Mouse (Mus musculus) midbrain, embryonic 11.5 days (tissue): Measurements from ENCODE around the gene Cntln. TPM values are rescaled to one million over a fixed set of nuclear protein-coding genes. Genes with fewer than 3 reads are reported as not detected.

Experiments
- ATAC-seq: fragments of 200-750 bp; cut with Nextera tagmentation; 2 replicates; pipeline ENCODE4 v1.8.0; 2017; ENCODE audit warnings: moderate TSS enrichment, moderate library complexity; ENCODE audit not compliant: low FRiP score
- DNase-seq: peaks from one replicate; pipeline ENCODE4 v3.0.0; 2015; ENCODE audit warnings: low spot score; ENCODE audit errors: missing footprints
- H3K27ac ChIP-seq: fragments of 300-500 bp; sonication (generic); 2 replicates; pipeline ENCODE4 v1.5.1; 2014; ENCODE audit warnings: low read depth, low read length
- H3K27me3 ChIP-seq: fragments of 300-500 bp; sonication (generic); 2 replicates; pipeline ENCODE4 v1.6.1; 2014; ENCODE audit warnings: mild to moderate bottlenecking, low read length, moderate library complexity, mixed read lengths; ENCODE audit not compliant: control insufficient read depth, insufficient read depth
- H3K36me3 ChIP-seq: fragments of 300-500 bp; sonication (generic); 2 replicates; pipeline ENCODE4 v1.6.1; 2014; ENCODE audit warnings: mild to moderate bottlenecking, low read length, moderate library complexity, mixed read lengths; ENCODE audit not compliant: control insufficient read depth, insufficient read depth
- H3K4me1 ChIP-seq: fragments of 300-500 bp; sonication (generic); 2 replicates; pipeline ENCODE4 v1.6.1; 2014; ENCODE audit warnings: low read length; ENCODE audit not compliant: control insufficient read depth, insufficient read depth
- H3K4me2 ChIP-seq: fragments of 300-500 bp; sonication (generic); 2 replicates; pipeline ENCODE4 v1.6.1; 2014; ENCODE audit warnings: mild to moderate bottlenecking, moderate library complexity
- H3K4me3 ChIP-seq: fragments of 300-500 bp; sonication (generic); 2 replicates; pipeline ENCODE4 v1.5.1; 2014; ENCODE audit warnings: low read depth, low read length
- H3K9ac ChIP-seq: fragments of 300-500 bp; sonication (generic); 2 replicates; pipeline ENCODE4 v1.6.1; 2014; ENCODE audit warnings: low read length
- H3K9me3 ChIP-seq: fragments of 300-500 bp; sonication (generic); 2 replicates; pipeline ENCODE4 v1.6.1; 2016; ENCODE audit warnings: low read length; ENCODE audit not compliant: control insufficient read depth
- WGBS: fragments of 180-500 bp; shearing (Covaris S2); extraction: QIAGEN DNeasy Blood & Tissue Kit; methylation state at CpG from one replicate; pipeline ENCODE4 v1.1.7; 2014; 5-methylcytosine and 5-hydroxymethylcytosine counted together
- polyA plus RNA-seq: library from polyadenylated mRNA; unstranded; fragments of >200 nt; fragmentation: Nextera tagmentation; extraction: Ambion mirVana; gene quantifications from 2 replicates; pipeline ENCODE4 v1.2.1, GENCODE M21; 2014

Gene Cntln
- polyA plus RNA-seq, 1 experiment from 2014 or later, result 11.1 TPM

DNA sequence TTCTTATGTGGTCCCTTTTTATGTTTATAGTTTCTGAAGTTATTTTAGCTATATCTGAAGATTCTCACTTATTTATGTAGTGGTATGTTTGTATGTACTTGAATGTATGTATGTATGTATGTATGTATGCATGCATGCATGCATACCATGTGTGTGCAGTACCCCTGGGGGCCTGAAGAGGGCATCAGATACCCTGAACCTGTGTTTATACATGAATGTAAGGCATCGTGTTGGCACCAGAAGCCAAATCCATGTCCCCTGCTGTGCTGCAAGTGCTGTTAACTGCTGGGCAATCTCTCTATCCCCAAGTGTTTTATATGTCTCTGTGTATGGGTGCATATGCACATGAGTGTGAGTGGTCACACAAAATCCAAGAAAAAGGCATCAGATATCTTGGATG is 34.3 kb downstream of the Cntln start:
- no peaks in the 10 kb centered on the region for H3K4me1 ChIP-seq
- ATAC-seq (no peak), DNase-seq (no peak)
- no peak overlapping the region for H3K4me2 ChIP-seq
- no peaks in the 10 kb centered on the region for H3K36me3 ChIP-seq
- no peaks in the 10 kb centered on the region for H3K27me3 ChIP-seq
- H3K4me3 ChIP-seq, result no peak overlapping the region
- H3K27ac ChIP-seq, result no peak overlapping the region
- H3K9me3 ChIP-seq, result no peaks in the 10 kb centered on the region
- 80% methylated on average over 1 of the region's 1 CpGs for WGBS
- H3K9ac ChIP-seq, result no peak overlapping the region

DNA sequence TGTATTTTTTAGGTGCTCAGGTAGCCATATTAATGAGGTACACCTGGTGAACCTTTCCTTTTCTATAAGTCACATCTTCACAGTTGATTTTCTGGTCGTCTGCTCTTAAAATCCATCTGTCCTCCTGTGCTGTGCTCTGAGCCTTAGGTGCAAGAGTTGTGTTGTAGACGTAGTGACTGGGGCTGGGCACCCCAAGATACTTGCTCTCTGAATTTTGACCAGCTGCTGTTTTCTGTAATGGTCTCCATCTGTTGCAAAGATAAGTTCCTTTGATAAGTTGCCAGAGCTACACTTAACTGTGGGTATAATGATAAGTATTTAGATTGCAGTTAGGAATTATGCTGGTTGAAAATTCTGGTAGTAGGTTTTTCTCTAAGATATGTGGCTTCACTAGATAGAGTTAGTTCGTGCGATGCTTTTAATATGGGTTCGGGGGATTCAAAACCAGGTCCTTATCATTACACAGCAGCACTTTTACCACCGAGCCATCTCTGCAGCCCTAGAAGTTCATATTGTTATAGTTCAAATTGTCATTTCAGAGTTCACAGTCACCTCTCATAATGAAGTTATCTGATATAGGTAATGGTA is 50.3 kb downstream of the Cntln start:
- ATAC-seq, result no peak
- 90% methylated on average over 6 of the region's 6 CpGs for WGBS
- H3K4me2 ChIP-seq, result no peak overlapping the region

DNA sequence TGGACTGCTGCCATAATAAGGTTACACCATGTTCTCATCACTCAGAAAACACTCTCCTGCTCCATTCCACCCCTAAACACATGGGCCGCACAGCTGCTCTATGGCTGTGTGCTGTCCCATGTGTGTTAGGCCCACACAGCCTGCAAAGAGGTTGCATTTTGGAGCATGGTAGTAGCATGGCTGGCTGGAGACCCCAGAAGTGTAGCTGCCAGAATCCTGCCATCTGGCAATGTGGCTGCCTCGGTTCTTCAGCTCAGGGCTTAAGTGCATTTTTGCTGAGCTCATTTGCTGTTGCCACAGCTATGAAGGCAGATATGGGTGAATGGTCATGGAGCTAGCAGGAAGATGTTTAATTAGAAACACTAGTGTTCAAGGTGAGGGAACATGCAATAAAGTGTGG is 58.0 kb downstream of the Cntln start:
- H3K9me3 ChIP-seq, result no peaks in the 10 kb centered on the region
- no peaks in the 10 kb centered on the region for H3K36me3 ChIP-seq
- DNase-seq (no peak), ATAC-seq (no peak)
- no peak overlapping the region for H3K9ac ChIP-seq
- H3K4me2 ChIP-seq, result no peak overlapping the region
- 57% methylated on average over 2 of the region's 2 CpGs for WGBS
- H3K27ac ChIP-seq, result no peak overlapping the region
- no peaks in the 10 kb centered on the region for H3K4me1 ChIP-seq
- H3K4me3 ChIP-seq, result no peak overlapping the region
- no peaks in the 10 kb centered on the region for H3K27me3 ChIP-seq

More for the DNA sequence above, 50.3 kb downstream of the Cntln start:
- no peaks in the 10 kb centered on the region for H3K4me1 ChIP-seq
- H3K27ac ChIP-seq, result no peak overlapping the region
- no peaks in the 10 kb centered on the region for H3K27me3 ChIP-seq
- H3K36me3 ChIP-seq, result no peaks in the 10 kb centered on the region
- no peaks in the 10 kb centered on the region for H3K9me3 ChIP-seq
- no peak for DNase-seq
- H3K4me3 ChIP-seq, result no peak overlapping the region
- no peak overlapping the region for H3K9ac ChIP-seq

DNA sequence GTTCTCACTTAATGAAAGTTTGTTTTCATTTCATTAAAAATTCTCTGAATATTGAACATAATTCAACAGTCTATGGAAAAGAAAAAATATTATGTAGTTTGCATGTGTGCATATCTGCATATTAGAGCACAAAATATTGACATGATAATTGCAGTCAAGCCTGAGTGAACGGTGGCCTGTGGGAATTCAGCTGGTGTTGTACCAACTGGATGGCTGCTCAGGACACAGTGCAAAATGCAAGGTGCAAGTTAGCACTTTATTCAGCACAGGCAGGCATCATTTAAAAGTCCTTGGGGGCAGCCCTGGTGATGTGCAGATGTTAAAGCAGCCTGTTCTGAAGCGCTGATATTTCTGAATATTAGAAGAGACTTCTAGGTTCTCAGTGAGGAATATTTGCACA is 58.5 kb downstream of the Cntln start:
- Histone ChIP-seq H3K9ac (no peak overlapping the region), H3K27me3 (no peaks in the 10 kb centered on the region), H3K4me3 (no peak overlapping the region), H3K4me1 (no peaks in the 10 kb centered on the region), H3K9me3 (no peaks in the 10 kb centered on the region), H3K36me3 (no peaks in the 10 kb centered on the region), H3K27ac (no peak overlapping the region), H3K4me2 (no peak overlapping the region)
- WGBS, result 80% methylated on average over 2 of the region's 2 CpGs
- ATAC-seq, result no peak
- no peak for DNase-seq

DNA sequence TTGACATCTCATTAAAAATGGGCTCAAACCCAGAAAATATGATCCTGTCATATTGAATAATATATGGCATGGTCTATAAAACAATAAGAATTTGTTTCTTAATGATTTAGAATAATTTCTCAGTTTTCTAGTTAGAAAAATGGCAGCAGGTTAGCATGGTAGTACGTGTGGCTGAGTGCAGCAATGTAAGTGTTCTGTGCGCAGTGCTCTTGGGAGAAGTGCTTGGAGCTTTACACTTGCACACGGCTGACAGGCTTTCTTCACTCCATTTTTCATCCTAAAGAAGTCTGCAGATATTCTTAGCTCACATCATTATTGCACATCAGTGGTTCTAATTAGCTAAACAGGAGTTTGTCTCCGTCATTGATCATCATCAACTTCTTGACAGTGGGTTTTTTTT is 60.0 kb downstream of the Cntln start:
- no peak overlapping the region for H3K4me3 ChIP-seq
- H3K4me2 ChIP-seq, result no peak overlapping the region
- H3K27me3 ChIP-seq, result no peaks in the 10 kb centered on the region
- no peaks in the 10 kb centered on the region for H3K9me3 ChIP-seq
- no peaks in the 10 kb centered on the region for H3K4me1 ChIP-seq
- WGBS, result 90% methylated on average over 4 of the region's 4 CpGs
- DNase-seq (no peak), ATAC-seq (no peak)
- H3K36me3 ChIP-seq, result no peaks in the 10 kb centered on the region
- H3K27ac ChIP-seq, result no peak overlapping the region
- H3K9ac ChIP-seq, result no peak overlapping the region

DNA sequence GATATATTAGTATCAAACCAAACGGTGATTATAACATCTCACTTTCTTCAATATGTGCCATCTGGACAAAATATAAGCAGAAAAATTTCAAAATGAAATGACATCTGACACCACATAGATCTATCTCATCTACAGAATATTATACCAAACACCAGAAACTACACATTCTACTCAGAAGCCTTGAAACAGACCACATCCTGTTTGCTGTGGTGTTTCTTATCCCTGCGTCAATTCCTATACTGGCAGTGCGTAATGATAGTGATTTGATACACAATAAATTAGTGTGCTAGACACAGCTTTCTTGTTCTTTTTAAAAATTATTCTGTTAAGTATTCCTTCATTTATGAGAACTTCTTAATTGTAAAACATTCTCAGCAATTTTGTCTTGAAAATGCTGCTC is 62.3 kb downstream of the Cntln start:
- H3K27ac ChIP-seq, result no peak overlapping the region
- no peaks in the 10 kb centered on the region for H3K9me3 ChIP-seq
- no peak for DNase-seq
- ATAC-seq, result no peak
- H3K4me1 ChIP-seq, result no peaks in the 10 kb centered on the region
- no peak overlapping the region for H3K9ac ChIP-seq
- H3K27me3 ChIP-seq, result no peaks in the 10 kb centered on the region
- no peak overlapping the region for H3K4me2 ChIP-seq
- no peaks in the 10 kb centered on the region for H3K36me3 ChIP-seq
- WGBS, result 94% methylated on average over 3 of the region's 3 CpGs
- H3K4me3 ChIP-seq, result no peak overlapping the region

DNA sequence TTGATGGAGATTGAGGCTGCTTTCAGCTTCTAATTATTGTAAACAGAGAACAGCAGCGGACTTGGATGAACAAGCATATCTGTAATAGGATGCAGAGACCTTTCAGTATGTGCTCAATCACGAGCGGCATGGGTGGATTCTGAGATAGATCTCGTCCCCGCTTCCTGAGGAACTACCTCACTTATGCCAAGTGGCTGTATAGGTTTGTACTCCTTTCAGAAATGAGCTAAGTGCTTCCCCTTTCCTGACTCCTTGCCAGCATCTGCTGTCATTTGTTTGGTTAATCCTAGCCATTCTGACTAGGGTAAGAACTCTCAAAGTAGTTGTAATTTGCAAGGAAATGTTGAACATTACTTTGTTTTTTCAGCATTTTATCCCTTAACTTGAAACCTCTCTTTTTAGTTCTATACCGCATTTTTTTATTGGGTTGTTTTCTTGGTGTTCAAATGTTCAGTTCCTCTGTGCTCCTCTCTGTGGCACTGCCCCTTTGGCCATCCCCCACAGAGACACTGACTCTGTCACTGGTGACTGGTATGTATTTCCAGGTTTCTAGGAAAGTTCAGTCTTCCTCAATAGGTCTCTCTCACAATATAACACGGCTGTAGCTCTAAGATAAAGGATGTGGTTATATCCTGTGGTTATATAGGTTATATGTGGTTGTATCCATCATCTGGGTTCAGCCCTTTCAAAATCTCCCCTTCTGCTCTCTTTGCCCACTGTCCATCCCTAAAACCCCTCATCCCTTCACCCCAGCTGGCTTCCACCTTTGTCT is 93.0 kb downstream of the Cntln start:
- no peak overlapping the region for H3K27ac ChIP-seq
- no peaks in the 10 kb centered on the region for H3K4me1 ChIP-seq
- no peaks in the 10 kb centered on the region for H3K27me3 ChIP-seq
- ATAC-seq (no peak), DNase-seq (no peak)
- no peaks in the 10 kb centered on the region for H3K36me3 ChIP-seq
- 83% methylated on average over 7 of the region's 7 CpGs for WGBS
- H3K9ac ChIP-seq, result no peak overlapping the region
- no peaks in the 10 kb centered on the region for H3K9me3 ChIP-seq
- H3K4me2 ChIP-seq, result no peak overlapping the region
- H3K4me3 ChIP-seq, result no peak overlapping the region

DNA sequence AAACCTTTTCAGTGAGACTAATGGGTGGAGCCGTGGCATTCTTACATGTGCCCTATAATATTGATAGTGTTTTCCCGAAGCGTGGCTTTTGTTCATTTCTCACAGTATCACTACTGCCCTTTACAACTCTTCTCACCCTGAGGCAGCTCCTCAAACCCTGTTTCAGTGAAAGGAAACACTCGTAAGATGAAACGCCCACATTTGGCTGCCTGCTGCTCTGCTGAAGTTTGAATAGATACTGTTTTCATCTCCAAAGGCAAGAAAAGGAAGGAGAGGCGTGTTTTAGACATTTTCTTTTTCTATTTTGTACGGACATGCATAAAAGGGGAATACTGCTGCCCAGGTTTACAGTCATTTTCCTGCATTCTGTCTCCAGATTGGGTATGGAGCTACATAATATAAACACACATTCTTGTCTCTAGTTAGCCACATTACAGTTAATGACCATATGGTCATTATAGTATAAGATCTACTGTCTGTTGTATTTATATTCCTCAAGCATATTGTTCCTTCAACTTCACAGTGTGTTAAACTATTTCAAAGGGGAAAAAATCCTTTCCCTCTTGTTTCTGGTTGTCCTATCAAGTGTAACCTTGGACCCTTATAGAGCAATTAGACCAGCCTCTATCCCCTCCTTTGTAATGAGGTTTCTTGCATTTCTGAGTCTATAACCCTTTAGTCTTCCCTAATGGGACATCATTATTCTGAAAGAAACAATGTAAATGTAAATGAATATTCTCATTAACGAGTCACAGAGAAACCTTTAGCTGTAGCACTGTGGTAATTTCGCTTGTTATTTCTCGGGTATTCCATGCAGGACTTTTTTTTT is 111.6 kb downstream of the Cntln start:
- no peak for DNase-seq

DNA sequence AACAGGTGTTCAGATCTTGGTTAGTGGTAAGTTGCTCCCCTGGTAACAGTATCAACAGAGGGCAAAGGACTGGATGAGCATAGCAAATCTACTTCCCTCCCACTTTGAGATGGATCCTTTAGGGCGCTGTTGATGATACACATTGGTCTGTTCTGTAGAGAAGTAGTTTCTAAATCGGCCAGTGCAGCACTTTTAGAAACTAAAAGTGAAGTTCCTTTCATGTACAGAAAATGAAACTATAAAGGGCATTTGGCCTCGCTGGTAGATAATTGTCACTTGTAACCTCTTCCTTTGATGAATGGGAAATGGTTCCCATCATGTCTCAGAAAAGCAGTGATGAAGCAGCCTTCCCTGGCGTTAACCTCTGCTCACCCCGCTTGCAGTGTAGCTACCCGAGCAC is 121.5 kb downstream of the Cntln start:
- Histone ChIP-seq H3K36me3 (no peaks in the 10 kb centered on the region), H3K4me3 (no peak overlapping the region), H3K4me1 (no peaks in the 10 kb centered on the region), H3K9me3 (no peaks in the 10 kb centered on the region), H3K4me2 (no peak overlapping the region), H3K27ac (no peak overlapping the region), H3K27me3 (no peaks in the 10 kb centered on the region), H3K9ac (no peak overlapping the region)
- WGBS, result 77% methylated on average over 6 of the region's 6 CpGs
- ATAC-seq (no peak), DNase-seq (no peak)

More for the DNA sequence above, 111.6 kb downstream of the Cntln start:
- WGBS, result 75% methylated on average over 10 of the region's 10 CpGs
- Histone ChIP-seq H3K4me1 (no peaks in the 10 kb centered on the region), H3K9me3 (no peaks in the 10 kb centered on the region), H3K36me3 (no peaks in the 10 kb centered on the region), H3K9ac (no peak overlapping the region), H3K4me2 (no peak overlapping the region), H3K4me3 (no peak overlapping the region), H3K27ac (no peak overlapping the region), H3K27me3 (no peaks in the 10 kb centered on the region)
- no peak for ATAC-seq
